Mouse (Mus musculus) intestine, embryonic 15.5 days (tissue): Measurements from ENCODE around the gene Ltb4r1. TPM values are rescaled to one million over a fixed set of nuclear protein-coding genes. Genes with fewer than 3 reads are reported as not detected.

Experiments used
- ATAC-seq: fragments of 200-750 bp; cut with Nextera tagmentation; 2 replicates; pipeline ENCODE4 v1.8.0; 2017; ENCODE audit warnings: moderate TSS enrichment, moderate library complexity
- H3K27ac ChIP-seq: fragments of 300-500 bp; sonication (generic); 2 replicates; pipeline ENCODE4 v1.5.1; 2015; ENCODE audit warnings: mild to moderate bottlenecking, inconsistent platforms
- H3K27me3 ChIP-seq: fragments of 300-500 bp; sonication (generic); replicated peaks from 2 replicates; pipeline ENCODE4 v1.6.1; 2015; ENCODE audit warnings: inconsistent platforms
- H3K36me3 ChIP-seq: fragments of 300-500 bp; sonication (generic); 2 replicates; pipeline ENCODE4 v1.6.1; 2015; ENCODE audit warnings: inconsistent platforms
- H3K4me1 ChIP-seq: fragments of 300-500 bp; sonication (generic); replicated peaks from 2 replicates; pipeline ENCODE4 v1.6.1; 2015; ENCODE audit warnings: inconsistent platforms
- H3K4me2 ChIP-seq: fragments of 300-500 bp; sonication (generic); replicated peaks from 2 replicates; pipeline ENCODE4 v1.6.1; 2015; ENCODE audit warnings: mild to moderate bottlenecking, inconsistent platforms
- H3K4me3 ChIP-seq: fragments of 300-500 bp; sonication (generic); replicated peaks from 2 replicates; pipeline ENCODE4 v1.5.1; 2015; ENCODE audit warnings: inconsistent platforms
- H3K9ac ChIP-seq: fragments of 300-500 bp; sonication (generic); 2 replicates; pipeline ENCODE4 v1.6.1; 2015; ENCODE audit warnings: inconsistent platforms
- H3K9me3 ChIP-seq: fragments of 300-500 bp; sonication (generic); 2 replicates; pipeline ENCODE4 v1.6.1; 2016; ENCODE audit warnings: inconsistent platforms
- WGBS: fragments of 180-500 bp; shearing (Covaris S2); methylation state at CpG from one replicate; pipeline ENCODE4 v1.1.7; 2015; 5-methylcytosine and 5-hydroxymethylcytosine counted together
- polyA plus RNA-seq: library from polyadenylated mRNA; unstranded; fragments of >200 nt; fragmentation: Nextera tagmentation; extraction: Ambion mirVana; gene quantifications from 2 replicates; pipeline ENCODE4 v1.2.1, GENCODE M21; 2015

Gene Ltb4r1
- polyA plus RNA-seq = 0.93 and 1.0 TPM in 2 replicates

- H3K4me2 ChIP-seq = no peak within 1 kb of the TSS
- no peak within 1 kb of the TSS for H3K4me3 ChIP-seq
- H3K27me3 ChIP-seq = peaks cover 25% of the 10 kb centered on the region
- no peak within 1 kb of the TSS for H3K27ac ChIP-seq
- ATAC-seq = no peak
- H3K9ac ChIP-seq = no peak within 1 kb of the TSS
- H3K4me1 ChIP-seq = peaks cover 17% of the 10 kb centered on the region
- H3K36me3 ChIP-seq = no peaks in the 10 kb centered on the region
- no peaks in the 10 kb centered on the region for H3K9me3 ChIP-seq
- 64% methylated on average over 4 of the region's 4 CpGs for WGBS
These were observed at the start of gene Ltb4r1 for GRCm38 (mm10) chr14:55765696-55766095. Gene Ltb4r1, plus strand, starts transcription at chr14:55765962.

- Histone ChIP-seq H3K9ac (no peak overlapping the region), H3K36me3 (peaks cover 4% of the 10 kb centered on the region; the same call in 1 of the 2 replicates), H3K4me1 (peaks cover 18% of the 10 kb centered on the region), H3K27me3 (peaks cover 4% of the 10 kb centered on the region; the same call in 1 of the 2 replicates), H3K4me2 (no peak overlapping the region), H3K4me3 (no peak overlapping the region), H3K9me3 (no peaks in the 10 kb centered on the region), H3K27ac (no peak overlapping the region)
- no peak for ATAC-seq
- WGBS = 94% methylated on average over 6 of the region's 6 CpGs
These were observed 49.5 kb upstream of the Ltb4r1 start for GRCm38 (mm10) chr14:55716271-55716670.

DNA sequence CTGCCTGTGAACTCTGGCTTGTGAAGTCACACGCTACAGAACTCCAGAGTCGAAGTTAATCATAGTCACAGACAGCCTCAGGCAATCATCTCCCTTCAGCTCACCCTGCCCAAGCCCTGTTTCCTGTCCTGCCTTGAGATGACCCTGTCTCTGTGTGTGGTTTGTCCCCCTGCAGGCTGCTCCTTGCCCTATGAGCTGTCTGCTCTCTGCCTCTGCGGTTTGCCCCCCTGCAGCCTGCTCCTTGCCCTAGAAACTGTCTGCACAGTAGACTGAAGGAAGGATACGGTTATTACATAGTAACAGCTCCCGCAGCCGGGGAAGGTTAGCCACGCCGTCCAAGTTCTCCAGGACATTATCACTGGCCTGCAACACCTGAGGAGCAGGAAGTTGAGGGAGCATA is 48.9 kb upstream of the Ltb4r1 start:
- peaks cover 4% of the 10 kb centered on the region; the same call in 1 of the 2 replicates for H3K36me3 ChIP-seq
- no peak overlapping the region for H3K27ac ChIP-seq
- H3K9me3 ChIP-seq = no peaks in the 10 kb centered on the region
- H3K4me2 ChIP-seq = no peak overlapping the region
- H3K9ac ChIP-seq = no peak overlapping the region
- ATAC-seq = no peak
- H3K4me1 ChIP-seq = peaks cover 20% of the 10 kb centered on the region
- H3K27me3 ChIP-seq = peaks cover 4% of the 10 kb centered on the region; the same call in 1 of the 2 replicates
- WGBS = 74% methylated on average over 8 of the region's 8 CpGs
- H3K4me3 ChIP-seq = no peak overlapping the region

DNA sequence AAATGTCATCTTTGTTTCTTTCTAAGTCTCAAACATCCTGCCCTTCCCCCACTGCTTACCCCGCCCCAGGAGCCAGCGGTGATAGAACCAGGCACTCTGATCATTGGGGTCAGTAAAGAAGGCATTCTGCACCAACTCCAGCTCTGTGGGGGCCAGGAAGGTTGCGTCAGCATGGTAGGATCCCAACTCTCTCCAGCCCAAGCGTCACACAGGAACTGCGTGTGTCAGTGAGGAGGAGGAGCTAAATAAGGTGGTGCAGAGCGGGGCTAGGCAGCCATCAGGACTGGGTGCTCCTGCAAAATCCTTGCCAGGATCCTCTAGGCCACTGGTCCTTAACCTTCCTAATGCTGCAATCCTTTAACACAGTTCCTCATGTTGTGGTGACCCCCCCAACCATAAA is 46.0 kb upstream of the Ltb4r1 start:
- 84% methylated on average over 6 of the region's 6 CpGs for WGBS
- no peak overlapping the region for H3K4me2 ChIP-seq
- ATAC-seq = no peak

GRCm38 (mm10) chr14:55720666-55721065 is 45.1 kb upstream of the Ltb4r1 start:
- no peaks in the 10 kb centered on the region for H3K9me3 ChIP-seq
- peaks cover 4% of the 10 kb centered on the region; the same call in 1 of the 2 replicates for H3K36me3 ChIP-seq
- no peak overlapping the region for H3K4me3 ChIP-seq
- H3K4me2 ChIP-seq = peak overlapping the region; percentile 89; the same call in 1 of the 2 replicates
- H3K27me3 ChIP-seq = no peaks in the 10 kb centered on the region
- no peak overlapping the region for H3K9ac ChIP-seq
- H3K27ac ChIP-seq = no peak overlapping the region
- 92% methylated on average over 12 of the region's 12 CpGs for WGBS
- H3K4me1 ChIP-seq = 0 out of 2 replicates have a peak, but pooled peaks cover 7% of the 10 kb centered on the region
- no peak for ATAC-seq

More for the DNA sequence above, 46.0 kb upstream of the Ltb4r1 start:
- H3K9me3 ChIP-seq = no peaks in the 10 kb centered on the region
- H3K4me3 ChIP-seq = no peak overlapping the region
- H3K27ac ChIP-seq = no peak overlapping the region
- H3K4me1 ChIP-seq = 0 out of 2 replicates have a peak, but pooled peaks cover 7% of the 10 kb centered on the region
- no peaks in the 10 kb centered on the region for H3K27me3 ChIP-seq
- peaks cover 4% of the 10 kb centered on the region; the same call in 1 of the 2 replicates for H3K36me3 ChIP-seq
- H3K9ac ChIP-seq = no peak overlapping the region

GRCm38 (mm10) chr14:55721076-55721475 is 44.7 kb upstream of the Ltb4r1 start:
- Histone ChIP-seq H3K9ac (peak overlapping the region; percentile 81; the same call in 1 of the 2 replicates), H3K27ac (no peak overlapping the region), H3K9me3 (no peaks in the 10 kb centered on the region), H3K4me1 (0 out of 2 replicates have a peak, but pooled peaks cover 7% of the 10 kb centered on the region), H3K4me2 (peak overlapping the region; percentile 89), H3K27me3 (no peaks in the 10 kb centered on the region), H3K4me3 (peak overlapping the region; percentile 91), H3K36me3 (peaks cover 4% of the 10 kb centered on the region; the same call in 1 of the 2 replicates)
- ATAC-seq = no peak
- WGBS = 71% methylated on average over 6 of the region's 6 CpGs

DNA sequence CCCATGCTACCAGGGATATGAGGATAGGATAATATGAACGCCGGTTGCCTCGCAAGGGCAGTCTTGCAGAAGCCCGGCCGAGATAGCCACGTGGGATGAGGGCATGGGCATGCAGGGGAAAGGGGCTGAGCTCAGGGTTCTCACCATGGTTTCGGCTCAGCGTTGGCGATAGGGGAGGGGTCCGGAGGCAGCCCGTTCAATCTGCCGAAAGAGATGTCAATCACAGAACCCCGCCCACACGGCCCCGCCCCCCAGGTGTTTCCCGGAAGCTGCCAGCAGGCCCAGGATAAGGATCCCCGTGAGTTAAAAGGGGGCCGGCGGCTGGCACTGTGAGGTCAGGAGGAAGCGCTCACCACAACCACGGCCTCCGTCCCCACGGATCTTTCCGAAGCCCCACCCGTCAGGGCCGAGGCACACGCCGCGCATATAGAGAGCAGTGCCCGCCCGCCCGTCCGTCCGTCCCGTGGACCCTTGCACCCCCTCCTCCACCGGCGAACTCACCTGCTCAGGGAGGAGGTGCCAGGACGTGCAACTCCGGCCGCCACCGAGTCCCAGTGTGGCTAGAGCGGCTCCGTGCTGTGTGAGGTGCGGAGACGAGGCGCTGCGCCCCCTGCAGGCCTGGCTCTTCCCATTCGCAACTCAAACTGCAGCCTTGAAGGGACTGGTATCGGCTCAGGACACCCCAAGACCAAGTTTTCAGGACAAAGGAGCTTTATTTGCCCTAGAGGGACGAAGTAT is 43.9 kb upstream of the Ltb4r1 start, which contains the start of gene Rabggta:
Gene Rabggta (minus strand): TSS at position 564 of the 738 bp plus-strand sequence.
- Histone ChIP-seq H3K4me3 (peak within 1 kb of the TSS; percentile 91), H3K27me3 (no peaks in the 10 kb centered on the region), H3K4me1 (0 out of 2 replicates have a peak, but pooled peaks cover 7% of the 10 kb centered on the region), H3K9ac (peak within 1 kb of the TSS; percentile 81), H3K4me2 (peak within 1 kb of the TSS; percentile 89), H3K9me3 (no peaks in the 10 kb centered on the region), H3K27ac (peak within 1 kb of the TSS; percentile 93), H3K36me3 (peaks cover 4% of the 10 kb centered on the region; the same call in 1 of the 2 replicates)
- peak; percentile 98 for ATAC-seq
- WGBS = under 1% methylated on average over 50 of the region's 50 CpGs

DNA sequence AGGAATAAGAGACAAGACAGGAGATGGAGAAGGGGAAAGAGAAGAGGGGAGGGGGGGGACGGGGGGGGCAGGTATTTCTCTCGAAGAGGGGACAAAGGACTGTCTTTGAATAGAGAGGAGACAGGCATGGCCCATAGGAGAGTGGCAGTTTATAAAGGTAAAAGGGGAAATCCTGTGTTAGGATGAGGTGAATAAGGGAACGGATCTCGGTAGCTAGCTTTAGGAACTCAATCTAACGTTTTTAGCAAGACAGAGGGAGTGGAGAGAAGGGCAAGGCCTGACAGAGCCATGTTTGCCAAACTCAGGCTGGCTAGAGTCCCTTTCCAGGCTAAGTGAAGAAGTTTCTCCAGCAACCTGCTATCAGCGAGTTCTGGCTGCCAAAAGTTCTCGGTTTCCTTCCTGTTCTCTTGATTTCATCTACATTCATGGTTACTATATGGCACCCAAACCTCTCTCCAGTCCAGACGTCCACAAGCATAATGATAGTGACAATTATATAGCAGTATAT is 43.3 kb upstream of the Ltb4r1 start:
- H3K9me3 ChIP-seq = no peaks in the 10 kb centered on the region
- ATAC-seq = no peak; the same call in 1 of the 2 replicates
- H3K27ac ChIP-seq = no peak overlapping the region; the same call in 1 of the 2 replicates
- H3K4me3 ChIP-seq = peak overlapping the region; percentile 91
- peak overlapping the region; percentile 89 for H3K4me2 ChIP-seq
- peaks cover 4% of the 10 kb centered on the region; the same call in 1 of the 2 replicates for H3K36me3 ChIP-seq
- 50% methylated on average over 8 of the region's 8 CpGs for WGBS
- H3K9ac ChIP-seq = peak overlapping the region; percentile 81; the same call in 1 of the 2 replicates
- 0 out of 2 replicates have a peak, but pooled peaks cover 7% of the 10 kb centered on the region for H3K4me1 ChIP-seq
- no peaks in the 10 kb centered on the region for H3K27me3 ChIP-seq

DNA sequence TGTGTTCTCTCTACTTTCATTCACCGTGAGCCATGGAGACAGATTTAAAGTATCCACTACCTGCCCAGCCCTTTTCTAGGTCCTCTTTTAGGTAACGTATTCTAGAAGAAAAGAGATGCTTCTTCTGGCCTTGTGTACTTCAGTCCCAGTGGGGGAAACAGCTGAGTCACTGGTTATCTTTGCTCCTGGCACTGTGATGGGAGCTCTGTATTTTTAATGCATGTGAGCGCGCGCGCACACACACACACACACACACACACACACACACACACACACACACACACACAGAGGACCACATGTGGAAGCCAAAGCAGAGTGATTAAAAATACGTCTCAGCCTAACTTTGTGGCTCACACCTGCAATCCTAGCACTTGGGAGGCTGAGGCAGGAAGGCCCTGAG is 42.3 kb upstream of the Ltb4r1 start:
- Histone ChIP-seq H3K27me3 (no peaks in the 10 kb centered on the region), H3K36me3 (peaks cover under 1% of the 10 kb centered on the region; the same call in 1 of the 2 replicates), H3K9ac (no peak overlapping the region), H3K4me3 (no peak overlapping the region), H3K9me3 (no peaks in the 10 kb centered on the region), H3K27ac (no peak overlapping the region), H3K4me1 (0 out of 2 replicates have a peak, but pooled peaks cover 7% of the 10 kb centered on the region), H3K4me2 (no peak overlapping the region)
- no peak for ATAC-seq
- 89% methylated on average over 7 of the region's 7 CpGs for WGBS

- 58% methylated on average over 8 of the region's 8 CpGs for WGBS
These were observed 41.3 kb upstream of the Ltb4r1 start for GRCm38 (mm10) chr14:55724411-55724871.

DNA sequence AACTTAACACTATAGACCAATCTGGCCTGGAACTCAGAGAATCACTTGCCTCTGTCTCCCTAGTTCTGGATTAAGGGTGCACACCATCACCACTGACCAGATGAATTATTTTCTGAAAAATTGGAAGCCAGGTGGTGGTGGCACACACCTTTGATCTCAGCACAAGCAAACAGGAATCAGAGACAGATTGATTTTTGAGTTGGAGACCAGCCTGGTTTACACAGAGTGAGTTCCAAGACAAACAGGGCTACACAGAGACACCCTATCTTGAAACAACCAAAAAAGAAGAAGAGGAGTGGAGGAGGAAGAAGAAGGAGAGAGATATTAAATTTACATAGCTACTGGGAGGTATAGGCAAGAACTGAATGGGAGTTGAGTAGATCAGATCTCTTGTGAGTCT is 39.5 kb upstream of the Ltb4r1 start:
- no peaks in the 10 kb centered on the region for H3K27me3 ChIP-seq
- no peaks in the 10 kb centered on the region for H3K36me3 ChIP-seq
- no peak overlapping the region for H3K27ac ChIP-seq
- no peak overlapping the region for H3K4me3 ChIP-seq
- H3K4me1 ChIP-seq = 0 out of 2 replicates have a peak, but pooled peaks cover 2% of the 10 kb centered on the region
- no peaks in the 10 kb centered on the region for H3K9me3 ChIP-seq
- H3K4me2 ChIP-seq = no peak overlapping the region
- ATAC-seq = no peak
- H3K9ac ChIP-seq = no peak overlapping the region

More at GRCm38 (mm10) chr14:55724411-55724871, 41.3 kb upstream of the Ltb4r1 start:
- Histone ChIP-seq H3K36me3 (no peaks in the 10 kb centered on the region; the same call in 1 of the 2 replicates), H3K9ac (no peak overlapping the region), H3K4me1 (0 out of 2 replicates have a peak, but pooled peaks cover 7% of the 10 kb centered on the region), H3K27me3 (no peaks in the 10 kb centered on the region), H3K9me3 (no peaks in the 10 kb centered on the region), H3K4me2 (no peak overlapping the region), H3K4me3 (no peak overlapping the region), H3K27ac (no peak overlapping the region)
- no peak for ATAC-seq
